Mouse (Mus musculus) embryonic fibroblast, embryonic 13.5 days (primary cell): ENCODE data around the gene Myh7b. TPM values are rescaled to one million over a fixed set of nuclear protein-coding genes. Genes with fewer than 3 reads are reported as not detected.

Experiments
- H3K27ac ChIP-seq: 2 replicates; pipeline ENCODE4 v1.5.1; 2012; ENCODE audit warnings: low read length, control low read depth, inconsistent platforms; ENCODE audit not compliant: insufficient read depth
- H3K4me1 ChIP-seq: 2 replicates; pipeline ENCODE4 v1.6.1; 2011; ENCODE audit warnings: low read length; ENCODE audit not compliant: control insufficient read depth, insufficient read depth
- H3K4me3 ChIP-seq: 2 replicates; pipeline ENCODE4 v1.5.1; 2011; ENCODE audit warnings: mild to moderate bottlenecking, control low read depth, low read length; ENCODE audit not compliant: insufficient read depth
- CTCF ChIP-seq: IDR thresholded peaks from 2 replicates; pipeline ENCODE4 v1.5.1; 2011; ENCODE audit warnings: mild to moderate bottlenecking, control low read depth, low read length, moderate library complexity, borderline replicate concordance; ENCODE audit not compliant: insufficient read depth
- POLR2A ChIP-seq: IDR thresholded peaks from 2 replicates; pipeline ENCODE4 v1.6.1; 2011; ENCODE audit warnings: low read depth, mild to moderate bottlenecking, control low read depth, low read length, moderate library complexity
- polyA plus RNA-seq: library from polyadenylated mRNA; stranded (reverse); fragments of >200 nt; gene quantifications from 2 replicates; pipeline ENCODE4 v1.2.4, GENCODE M21; 2011; ENCODE audit warnings: low read depth; ENCODE audit not compliant: missing spikeins, insufficient read length

Gene Myh7b
- polyA plus RNA-seq, result not detected in 2 replicates

DNA sequence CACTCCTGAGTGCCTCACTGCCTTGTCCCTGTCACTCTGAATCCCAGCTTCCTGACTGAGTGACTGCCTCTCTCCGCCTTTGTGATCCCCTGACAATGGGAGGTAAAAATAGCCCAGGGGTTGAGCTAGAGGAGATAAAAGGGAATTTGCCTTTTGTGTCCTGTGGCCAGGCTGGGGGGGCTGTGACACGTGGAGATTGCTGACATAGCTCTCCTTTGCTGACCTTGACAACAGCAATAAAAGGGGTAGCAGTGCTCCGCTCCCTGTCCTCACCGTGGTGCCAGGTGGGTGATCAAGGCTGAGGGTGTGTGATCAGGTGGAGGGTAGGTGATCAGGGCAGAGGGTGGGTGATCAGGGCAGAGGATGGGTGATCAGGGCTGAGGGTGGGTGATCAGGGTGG, at the start of gene Myh7b:
TSS of gene Myh7b (plus strand) at position 235 of the 400 bp plus-strand sequence.
- Histone ChIP-seq H3K4me3 (no peak within 1 kb of the TSS), H3K27ac (no peak within 1 kb of the TSS), H3K4me1 (no peaks in the 10 kb centered on the region)
- TF ChIP-seq CTCF (no peak), POLR2A (no peak)

DNA sequence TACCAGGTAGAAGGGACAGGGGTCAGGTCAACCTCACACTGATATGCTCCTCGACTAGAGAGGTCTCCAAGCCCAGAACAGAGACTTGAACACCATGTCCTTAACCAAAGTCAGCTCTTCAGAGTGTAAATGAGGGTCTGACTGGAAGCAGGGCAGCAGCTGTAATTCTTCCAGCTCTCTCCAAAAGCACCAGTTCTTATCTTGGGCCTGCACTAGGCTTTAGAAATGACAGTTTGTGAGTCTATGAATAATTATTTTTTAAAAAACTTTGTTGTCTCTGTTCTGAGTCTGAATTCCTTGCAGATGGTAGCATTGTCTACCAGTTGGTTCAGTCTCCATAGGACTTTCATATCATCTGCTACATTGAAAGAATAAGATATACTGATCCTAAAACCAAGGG, 48.8 kb upstream of the Myh7b start:
- Histone ChIP-seq H3K4me1 (no peaks in the 10 kb centered on the region), H3K4me3 (no peak overlapping the region), H3K27ac (no peak overlapping the region)
- TF ChIP-seq CTCF (no peak), POLR2A (no peak)

GRCm38 (mm10) chr2:155562934-155563333, 48.1 kb upstream of the Myh7b start:
- TF ChIP-seq POLR2A (no peak), CTCF (no peak)
- Histone ChIP-seq H3K4me1 (no peaks in the 10 kb centered on the region), H3K4me3 (no peak overlapping the region), H3K27ac (no peak overlapping the region)

- Histone ChIP-seq H3K4me3 (no peak overlapping the region), H3K27ac (no peak overlapping the region), H3K4me1 (no peaks in the 10 kb centered on the region)
- TF ChIP-seq CTCF (no peak), POLR2A (no peak)
These were observed 43.3 kb upstream of the Myh7b start for GRCm38 (mm10) chr2:155567751-155568150.

DNA sequence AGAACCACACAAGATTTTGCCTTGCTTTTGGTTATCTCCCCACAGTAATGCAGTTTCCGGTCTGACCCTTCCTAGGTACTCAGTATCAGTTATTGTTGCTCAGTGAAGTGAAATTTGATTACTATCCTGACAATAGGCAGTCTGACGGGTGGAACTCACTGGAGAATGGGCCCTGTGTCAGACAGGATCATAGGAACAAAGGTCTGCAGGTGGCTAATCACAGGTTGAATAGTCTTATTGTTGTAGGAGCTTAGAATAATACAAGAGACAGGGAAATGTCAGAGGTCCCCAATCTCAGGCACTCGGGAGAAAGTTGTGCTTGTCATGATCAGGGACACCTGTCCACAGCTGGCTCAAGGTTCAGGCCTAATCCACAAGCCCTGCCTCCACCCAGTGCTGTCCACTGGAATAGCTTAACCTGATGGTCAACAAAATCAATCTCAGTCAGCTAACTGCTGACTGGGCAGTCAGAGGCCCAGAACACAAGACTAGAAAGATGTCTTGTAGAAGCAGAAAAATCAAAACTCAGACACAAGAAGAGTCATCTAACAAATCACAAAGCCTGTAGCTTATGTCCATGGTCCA, 41.7 kb upstream of the Myh7b start:
- no peaks in the 10 kb centered on the region for H3K4me1 ChIP-seq
- H3K27ac ChIP-seq, result no peak overlapping the region
- TF ChIP-seq POLR2A (no peak), CTCF (no peak)

DNA sequence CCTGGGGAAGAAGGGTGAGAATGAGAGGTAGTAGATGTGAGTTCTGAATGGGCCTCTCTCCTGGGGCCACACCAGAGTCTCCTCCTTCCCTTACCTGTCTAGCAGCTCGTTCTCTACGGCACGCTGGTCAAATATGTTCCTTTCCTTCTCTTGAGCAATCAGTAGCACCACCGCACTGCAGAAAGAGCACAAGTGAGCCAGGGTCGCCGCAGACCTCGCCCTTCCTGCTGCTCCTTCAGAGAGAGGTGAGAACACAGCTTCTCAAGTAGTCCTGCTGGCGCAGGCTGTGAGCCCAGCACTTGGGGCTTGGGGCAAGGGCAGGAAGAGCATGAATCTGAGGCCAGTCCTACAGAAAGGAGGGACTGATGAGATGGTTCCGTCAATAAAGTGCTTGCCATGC, 38.0 kb upstream of the Myh7b start:
- H3K27ac ChIP-seq, result no peak overlapping the region
- TF ChIP-seq POLR2A (no peak), CTCF (no peak)

More for the DNA sequence above, 41.7 kb upstream of the Myh7b start:
- no peak overlapping the region for H3K4me3 ChIP-seq

DNA sequence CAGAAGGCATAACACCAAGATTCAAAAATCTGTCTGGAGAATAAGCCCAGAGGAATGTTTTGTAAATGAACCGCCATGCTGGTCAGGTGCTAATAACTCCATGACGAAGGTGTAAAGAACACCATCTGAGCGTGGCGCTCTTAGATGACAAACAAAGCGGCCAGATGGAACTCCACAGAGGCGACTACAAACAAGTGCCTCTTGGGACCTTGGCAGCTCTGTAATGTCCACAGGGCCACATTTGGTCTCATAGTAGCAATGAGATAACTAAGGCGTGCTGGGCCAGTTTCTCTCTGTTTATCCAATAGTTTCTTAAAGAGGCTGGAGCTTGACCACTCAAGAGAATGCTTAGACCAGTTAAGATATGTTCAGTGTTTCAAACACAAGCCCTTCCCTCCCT, 37.0 kb upstream of the Myh7b start:
- no peak overlapping the region for H3K4me3 ChIP-seq
- H3K4me1 ChIP-seq, result no peaks in the 10 kb centered on the region
- no peak for TF ChIP-seq POLR2A
- TF ChIP-seq CTCF, result no peak
- no peak overlapping the region for H3K27ac ChIP-seq

More for the DNA sequence above, 38.0 kb upstream of the Myh7b start:
- Histone ChIP-seq H3K4me1 (no peaks in the 10 kb centered on the region), H3K4me3 (no peak overlapping the region)

DNA sequence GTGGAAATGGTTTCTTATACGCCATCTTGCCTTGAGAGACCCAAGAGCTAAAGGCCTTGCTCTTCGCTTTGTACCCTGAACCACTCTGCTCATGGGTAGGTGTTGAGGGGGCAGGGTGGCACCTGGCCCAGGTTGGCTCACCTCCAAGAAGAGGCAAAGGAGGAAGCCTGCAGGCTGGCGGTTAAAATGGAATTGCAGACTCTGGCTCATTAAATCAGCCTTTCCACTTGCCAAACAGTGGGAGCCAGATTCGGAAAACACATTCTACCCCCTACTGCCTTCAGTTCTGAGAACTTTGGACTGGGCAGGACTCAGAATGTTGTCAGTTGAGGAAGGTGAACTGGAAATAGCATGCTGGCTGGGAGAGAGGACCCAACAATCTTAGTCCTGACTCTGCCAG, 36.3 kb upstream of the Myh7b start:
- no peak overlapping the region for H3K4me3 ChIP-seq
- no peak overlapping the region for H3K27ac ChIP-seq
- H3K4me1 ChIP-seq, result no peaks in the 10 kb centered on the region
- no peak for TF ChIP-seq CTCF
- no peak for TF ChIP-seq POLR2A

- H3K27ac ChIP-seq, result no peak overlapping the region
- no peak for TF ChIP-seq CTCF
- no peak for TF ChIP-seq POLR2A
- H3K4me3 ChIP-seq, result no peak overlapping the region
- no peaks in the 10 kb centered on the region for H3K4me1 ChIP-seq
These were observed 34.4 kb upstream of the Myh7b start for GRCm38 (mm10) chr2:155576656-155577055.

GRCm38 (mm10) chr2:155580331-155580730, 30.7 kb upstream of the Myh7b start:
- Histone ChIP-seq H3K27ac (no peak overlapping the region), H3K4me3 (no peak overlapping the region), H3K4me1 (no peaks in the 10 kb centered on the region)
- TF ChIP-seq POLR2A (no peak), CTCF (no peak)

DNA sequence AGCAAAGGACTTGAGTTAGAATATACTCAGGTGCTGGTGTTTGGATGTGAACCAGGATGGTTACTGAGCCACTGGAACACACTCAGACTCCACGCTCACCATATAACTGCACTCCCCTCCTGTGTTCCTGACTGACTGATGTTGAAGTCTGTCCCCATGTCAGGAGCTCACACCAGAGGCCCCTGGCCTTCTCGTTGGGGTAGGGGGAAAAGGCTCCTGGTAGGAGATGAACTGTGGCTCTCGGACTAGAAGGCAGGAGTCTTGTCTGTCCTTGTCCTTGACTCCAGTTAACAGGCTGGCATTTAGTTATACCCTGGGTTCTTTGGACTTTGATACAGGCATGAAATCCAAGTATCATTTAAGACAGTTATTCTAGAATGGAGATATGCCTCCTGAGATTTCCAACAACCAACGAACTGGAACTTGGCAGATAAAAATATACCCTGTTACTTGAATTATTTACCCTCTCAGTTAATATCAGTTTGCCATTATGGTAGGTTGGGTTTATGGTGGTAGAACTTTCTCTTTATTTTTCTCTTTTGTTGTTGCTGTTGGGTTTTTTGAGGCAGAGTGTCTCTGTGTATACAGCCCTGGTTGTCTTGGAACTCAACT, 28.5 kb upstream of the Myh7b start:
- Histone ChIP-seq H3K4me3 (no peak overlapping the region), H3K27ac (no peak overlapping the region), H3K4me1 (no peaks in the 10 kb centered on the region)
- TF ChIP-seq CTCF (no peak), POLR2A (no peak)
